Mouse (Mus musculus) C2C12 (cell line): ENCODE data around the gene Ppp2ca.

ENCODE experiments used
- CTCF ChIP-seq: IDR thresholded peaks from one replicate; pipeline ENCODE4 v1.5.1; 2011; ENCODE audit not compliant: control insufficient read depth, insufficient read depth, insufficient read length
- MAX ChIP-seq: IDR thresholded peaks from one replicate; pipeline ENCODE4 v1.6.1; 2011; ENCODE audit warnings: mild to moderate bottlenecking, control low read depth
- MYOD1 ChIP-seq: IDR thresholded peaks from one replicate; pipeline ENCODE4 v1.6.1; 2011; ENCODE audit warnings: low read depth; ENCODE audit not compliant: control insufficient read depth, insufficient read length

DNA sequence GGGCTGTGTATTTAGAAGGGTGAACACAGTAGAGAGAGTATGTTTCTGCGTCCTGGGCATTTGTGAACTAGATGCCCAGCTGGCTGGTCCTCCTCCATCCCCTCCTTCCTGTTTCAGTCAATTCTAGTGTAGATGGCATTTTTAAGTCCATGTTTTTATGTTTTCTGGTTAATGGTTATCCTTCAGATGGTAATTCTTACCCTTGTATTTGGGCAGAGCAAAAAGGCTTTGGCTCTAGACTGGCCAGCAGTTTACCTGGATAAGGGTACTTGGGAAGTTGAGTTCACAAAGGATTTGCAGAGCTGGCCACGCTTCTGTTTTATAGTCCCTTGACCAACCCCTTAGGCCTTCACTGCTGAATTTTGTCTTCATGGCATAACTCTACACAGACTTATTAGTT lies 7.6 kb downstream of the Ppp2ca start:
- TF ChIP-seq CTCF (no peak), MAX (no peak), MYOD1 (no peak)
